Mouse (Mus musculus): ENCODE measurements around the gene Tcf12. TPM values are rescaled to one million over a fixed set of nuclear protein-coding genes. Genes with fewer than 3 reads are reported as not detected.

Tcf12 gene
- total RNA-seq, 2 experiments from 2014 or later: 36.2 to 105 TPM

DNA sequence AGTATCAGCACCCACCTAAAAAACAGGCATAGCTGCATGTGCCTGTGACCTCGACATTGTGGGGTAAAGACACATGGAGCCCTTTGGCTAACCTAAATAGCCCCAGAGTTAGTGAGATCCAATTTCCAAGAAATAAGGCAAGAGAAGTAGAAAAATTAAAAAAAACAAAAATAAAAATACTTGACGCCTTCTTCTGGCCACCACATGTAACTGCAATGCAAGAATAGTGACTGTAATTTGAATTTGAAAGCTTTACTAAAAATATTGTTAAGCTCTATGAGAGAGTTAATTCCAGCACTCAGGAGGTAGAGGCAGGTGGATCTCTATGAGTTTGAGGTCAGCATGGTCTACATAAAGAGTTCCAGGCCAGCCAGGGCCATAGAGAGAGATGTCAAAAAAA is 300.9 kb downstream of the Tcf12 start:
- ATAC-seq (replicated peaks; ENCODE audit: poor library complexity): no peak

- no peak for ATAC-seq (replicated peaks; ENCODE audit: poor library complexity)
Observed at GRCm38 (mm10) chr9:71808640-71809254, 302.9 kb downstream of the Tcf12 start.

GRCm38 (mm10) chr9:71807801-71808200 is 303.9 kb downstream of the Tcf12 start:
- ATAC-seq (replicated peaks; ENCODE audit: poor library complexity): no peak

DNA sequence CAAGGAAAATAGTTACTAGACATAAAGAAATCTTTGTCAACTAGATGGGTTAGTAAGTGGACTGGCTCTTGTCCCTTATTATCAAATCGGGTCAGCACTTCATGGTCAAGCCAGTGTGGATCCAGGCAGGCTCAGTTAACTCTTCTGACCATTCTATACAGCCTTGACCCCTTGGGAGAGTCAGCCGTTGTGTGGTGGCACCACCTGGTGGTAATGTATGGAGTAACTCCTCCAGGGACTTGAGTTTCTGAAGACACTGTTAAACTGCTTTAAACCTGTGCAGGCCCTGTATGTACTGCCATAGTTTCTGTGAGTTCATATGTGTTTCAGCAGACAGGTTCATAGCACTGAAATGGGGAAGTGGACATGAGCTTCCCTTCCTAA is 305.3 kb downstream of the Tcf12 start:
- peak; percentile 80 for ATAC-seq (replicated peaks; ENCODE audit: poor library complexity)

GRCm38 (mm10) chr9:71805646-71806421 is 305.8 kb downstream of the Tcf12 start:
- ATAC-seq (replicated peaks; ENCODE audit: poor library complexity): no peak

- no peak for ATAC-seq (replicated peaks; ENCODE audit: poor library complexity)
Observed at GRCm38 (mm10) chr9:71804116-71804515, 307.6 kb downstream of the Tcf12 start.

- ATAC-seq (replicated peaks; ENCODE audit: poor library complexity): no peak
Observed at GRCm38 (mm10) chr9:71803281-71803680, 308.4 kb downstream of the Tcf12 start.

DNA sequence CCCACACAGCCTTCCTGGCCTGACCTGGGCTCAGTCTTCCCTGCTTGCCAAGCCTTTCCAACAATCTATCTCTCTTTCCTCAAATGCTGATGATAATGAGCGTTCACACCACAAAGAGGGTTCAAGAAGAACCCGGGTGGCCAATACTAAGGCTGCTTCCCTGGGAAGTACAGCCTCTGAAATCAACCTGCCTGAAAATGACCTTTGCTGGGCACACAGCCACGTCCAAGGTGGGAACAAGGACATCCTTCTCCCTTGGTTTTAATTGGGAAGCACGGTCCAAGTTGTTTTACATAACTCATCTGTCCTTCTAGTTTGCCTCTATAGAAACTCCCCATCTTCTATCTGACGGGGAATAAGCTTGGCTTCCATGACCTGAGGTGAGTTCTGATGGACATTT is 312.1 kb downstream of the Tcf12 start:
- no peak for ATAC-seq (replicated peaks; ENCODE audit: poor library complexity)

DNA sequence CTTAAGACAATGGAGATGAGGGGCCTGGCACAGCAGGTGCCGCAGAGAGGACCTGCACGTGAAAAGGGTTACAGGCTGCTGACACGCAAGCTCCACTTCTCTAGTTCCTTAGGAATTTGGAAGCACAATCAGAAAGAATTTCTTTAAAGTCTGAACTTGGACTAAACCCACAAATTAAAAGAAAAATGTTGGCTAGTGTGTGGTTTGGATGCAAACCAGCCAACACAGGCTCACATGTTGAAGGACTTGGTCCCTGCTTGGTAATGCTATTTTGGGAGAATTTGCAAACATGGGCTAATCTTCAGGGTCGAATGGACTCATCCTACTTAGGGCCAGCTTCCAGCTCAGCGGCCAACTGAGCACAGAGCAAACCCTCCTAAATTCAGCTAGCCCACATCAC is 313.5 kb downstream of the Tcf12 start:
- ATAC-seq (replicated peaks; ENCODE audit: poor library complexity): no peak

Other genes with a start within 250 kb of the Tcf12 start
- 82.2 and 101 TPM in 2 replicates for gene Zfp280d, start 163.0 kb upstream of the Tcf12 start, total RNA-seq (2015)
- gene Zfp280d, start 163.0 kb upstream of the Tcf12 start, total RNA-seq (2017): 40.6 and 59.9 TPM in 2 replicates